Mouse (Mus musculus) midbrain, embryonic 11.5 days (tissue): ENCODE measurements around the gene Tert. TPM values are rescaled to one million over a fixed set of nuclear protein-coding genes. Genes with fewer than 3 reads are reported as not detected.

Experiments
- ATAC-seq: fragments of 200-750 bp; cut with Nextera tagmentation; 2 replicates; pipeline ENCODE4 v1.8.0; 2017; ENCODE audit warnings: moderate TSS enrichment, moderate library complexity; ENCODE audit not compliant: low FRiP score
- DNase-seq: peaks from one replicate; pipeline ENCODE4 v3.0.0; 2015; ENCODE audit warnings: low spot score; ENCODE audit errors: missing footprints
- H3K27ac ChIP-seq: fragments of 300-500 bp; sonication (generic); 2 replicates; pipeline ENCODE4 v1.5.1; 2014; ENCODE audit warnings: low read depth, low read length
- H3K27me3 ChIP-seq: fragments of 300-500 bp; sonication (generic); 2 replicates; pipeline ENCODE4 v1.6.1; 2014; ENCODE audit warnings: mild to moderate bottlenecking, low read length, moderate library complexity, mixed read lengths; ENCODE audit not compliant: control insufficient read depth, insufficient read depth
- H3K36me3 ChIP-seq: fragments of 300-500 bp; sonication (generic); 2 replicates; pipeline ENCODE4 v1.6.1; 2014; ENCODE audit warnings: mild to moderate bottlenecking, low read length, moderate library complexity, mixed read lengths; ENCODE audit not compliant: control insufficient read depth, insufficient read depth
- H3K4me1 ChIP-seq: fragments of 300-500 bp; sonication (generic); 2 replicates; pipeline ENCODE4 v1.6.1; 2014; ENCODE audit warnings: low read length; ENCODE audit not compliant: control insufficient read depth, insufficient read depth
- H3K4me2 ChIP-seq: fragments of 300-500 bp; sonication (generic); 2 replicates; pipeline ENCODE4 v1.6.1; 2014; ENCODE audit warnings: mild to moderate bottlenecking, moderate library complexity
- H3K4me3 ChIP-seq: fragments of 300-500 bp; sonication (generic); 2 replicates; pipeline ENCODE4 v1.5.1; 2014; ENCODE audit warnings: low read depth, low read length
- H3K9ac ChIP-seq: fragments of 300-500 bp; sonication (generic); 2 replicates; pipeline ENCODE4 v1.6.1; 2014; ENCODE audit warnings: low read length
- H3K9me3 ChIP-seq: fragments of 300-500 bp; sonication (generic); 2 replicates; pipeline ENCODE4 v1.6.1; 2016; ENCODE audit warnings: low read length; ENCODE audit not compliant: control insufficient read depth
- WGBS: fragments of 180-500 bp; shearing (Covaris S2); extraction: QIAGEN DNeasy Blood & Tissue Kit; methylation state at CpG from one replicate; pipeline ENCODE4 v1.1.7; 2014; 5-methylcytosine and 5-hydroxymethylcytosine counted together
- polyA plus RNA-seq: library from polyadenylated mRNA; unstranded; fragments of >200 nt; fragmentation: Nextera tagmentation; extraction: Ambion mirVana; gene quantifications from 2 replicates; pipeline ENCODE4 v1.2.1, GENCODE M21; 2014

Tert gene
- polyA plus RNA-seq, 1 experiment from 2014 or later, result 2.5 TPM

- DNase-seq, result no peak
- Histone ChIP-seq H3K27ac (no peak overlapping the region), H3K4me1 (no peaks in the 10 kb centered on the region), H3K4me2 (no peak overlapping the region), H3K4me3 (no peak overlapping the region), H3K9ac (no peak overlapping the region), H3K36me3 (no peaks in the 10 kb centered on the region), H3K9me3 (no peaks in the 10 kb centered on the region), H3K27me3 (no peaks in the 10 kb centered on the region)
- ATAC-seq, result no peak
- 85% methylated on average over 3 of the region's 3 CpGs for WGBS
These were observed 26.6 kb downstream of the Tert start for GRCm38 (mm10) chr13:73653266-73653665.

DNA sequence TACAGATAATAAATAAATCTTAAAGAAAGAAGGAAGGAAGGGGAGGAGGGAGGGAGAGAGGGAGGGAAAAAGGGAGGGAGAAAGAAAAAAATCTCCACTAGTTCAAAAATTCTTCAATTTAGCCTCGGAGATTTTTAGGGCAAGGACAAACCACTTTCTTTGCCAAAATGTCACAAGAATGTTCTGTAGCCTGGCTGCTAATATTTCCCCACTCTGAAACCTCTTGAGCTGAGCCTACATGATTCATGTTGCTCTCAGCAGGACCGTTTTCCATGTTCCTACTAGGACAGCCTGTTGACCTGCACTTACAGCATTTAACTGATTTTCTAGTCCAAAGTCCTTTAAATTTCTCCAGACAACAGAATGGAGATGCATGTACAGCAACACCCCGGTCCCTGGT lies 28.3 kb downstream of the Tert start:
- no peak overlapping the region for H3K4me2 ChIP-seq
- H3K36me3 ChIP-seq, result no peaks in the 10 kb centered on the region
- ATAC-seq (no peak), DNase-seq (no peak)
- no peaks in the 10 kb centered on the region for H3K27me3 ChIP-seq
- H3K27ac ChIP-seq, result no peak overlapping the region
- H3K4me1 ChIP-seq, result no peaks in the 10 kb centered on the region
- H3K4me3 ChIP-seq, result no peak overlapping the region
- WGBS, result 81% methylated on average over 3 of the region's 3 CpGs
- no peak overlapping the region for H3K9ac ChIP-seq
- no peaks in the 10 kb centered on the region for H3K9me3 ChIP-seq

DNA sequence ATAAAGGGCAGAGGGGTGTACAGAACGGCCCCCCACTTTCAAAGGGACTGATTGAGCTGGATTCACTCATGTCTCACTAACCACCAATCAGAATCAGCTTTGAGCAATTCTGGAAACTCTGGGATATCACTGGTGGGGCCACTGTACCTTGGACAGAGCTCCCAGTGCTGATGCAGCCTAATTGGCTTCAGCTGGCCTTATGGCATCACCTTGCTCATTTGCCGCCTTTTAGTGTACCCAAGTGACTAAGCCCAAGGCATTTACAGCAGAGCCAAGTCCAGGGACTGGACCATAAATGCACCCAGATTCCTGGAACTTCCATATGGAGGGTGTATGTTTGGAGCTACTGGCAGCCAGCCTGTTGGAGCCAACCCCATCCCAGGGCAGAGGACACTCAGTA lies 32.2 kb downstream of the Tert start:
- ATAC-seq, result no peak
- WGBS, result 69% methylated on average over 2 of the region's 2 CpGs

DNA sequence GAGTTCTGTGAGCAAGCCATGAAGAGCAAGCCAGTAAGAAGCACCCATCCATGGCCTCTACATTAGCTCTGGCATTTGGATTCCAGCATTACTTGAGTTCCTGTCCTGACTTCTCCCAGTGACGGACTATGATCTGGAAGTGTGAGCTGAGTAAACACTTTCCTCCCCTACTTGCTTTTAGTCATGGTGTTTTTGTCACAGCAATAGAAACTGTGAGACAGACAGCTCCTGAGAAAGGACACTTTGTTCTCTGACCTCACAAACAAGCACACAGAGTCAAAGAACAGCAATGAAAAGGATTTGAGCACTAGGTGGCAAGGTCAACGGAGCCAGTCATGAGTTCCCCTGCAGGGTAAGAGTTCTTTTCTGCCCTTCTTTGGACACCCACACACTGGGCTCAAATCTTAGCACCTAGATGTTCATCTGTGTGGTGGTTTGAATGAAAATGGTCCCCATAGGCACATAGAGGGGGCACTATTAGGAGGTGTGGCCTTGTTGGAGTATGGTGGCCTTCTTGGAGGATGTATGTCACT lies 33.5 kb downstream of the Tert start:
- H3K4me2 ChIP-seq, result no peak overlapping the region
- 72% methylated on average over 2 of the region's 2 CpGs for WGBS
- H3K9me3 ChIP-seq, result no peaks in the 10 kb centered on the region
- no peaks in the 10 kb centered on the region for H3K27me3 ChIP-seq
- no peak overlapping the region for H3K4me3 ChIP-seq
- H3K27ac ChIP-seq, result no peak overlapping the region
- H3K4me1 ChIP-seq, result no peaks in the 10 kb centered on the region
- DNase-seq, result no peak
- H3K36me3 ChIP-seq, result no peaks in the 10 kb centered on the region
- no peak overlapping the region for H3K9ac ChIP-seq
- no peak for ATAC-seq

More for the DNA sequence above, 32.2 kb downstream of the Tert start:
- DNase-seq, result no peak
- no peak overlapping the region for H3K4me2 ChIP-seq
- no peaks in the 10 kb centered on the region for H3K4me1 ChIP-seq
- no peaks in the 10 kb centered on the region for H3K27me3 ChIP-seq
- H3K36me3 ChIP-seq, result no peaks in the 10 kb centered on the region
- no peak overlapping the region for H3K27ac ChIP-seq
- H3K4me3 ChIP-seq, result no peak overlapping the region
- no peaks in the 10 kb centered on the region for H3K9me3 ChIP-seq
- H3K9ac ChIP-seq, result no peak overlapping the region

GRCm38 (mm10) chr13:73675161-73675560 lies 48.5 kb downstream of the Tert start:
- no peaks in the 10 kb centered on the region for H3K4me1 ChIP-seq
- DNase-seq (no peak), ATAC-seq (no peak)
- no peaks in the 10 kb centered on the region for H3K27me3 ChIP-seq
- WGBS, result 88% methylated on average over 7 of the region's 7 CpGs
- no peaks in the 10 kb centered on the region for H3K9me3 ChIP-seq
- H3K27ac ChIP-seq, result no peak overlapping the region
- H3K4me3 ChIP-seq, result no peak overlapping the region
- no peak overlapping the region for H3K9ac ChIP-seq
- H3K36me3 ChIP-seq, result no peaks in the 10 kb centered on the region
- no peak overlapping the region for H3K4me2 ChIP-seq

DNA sequence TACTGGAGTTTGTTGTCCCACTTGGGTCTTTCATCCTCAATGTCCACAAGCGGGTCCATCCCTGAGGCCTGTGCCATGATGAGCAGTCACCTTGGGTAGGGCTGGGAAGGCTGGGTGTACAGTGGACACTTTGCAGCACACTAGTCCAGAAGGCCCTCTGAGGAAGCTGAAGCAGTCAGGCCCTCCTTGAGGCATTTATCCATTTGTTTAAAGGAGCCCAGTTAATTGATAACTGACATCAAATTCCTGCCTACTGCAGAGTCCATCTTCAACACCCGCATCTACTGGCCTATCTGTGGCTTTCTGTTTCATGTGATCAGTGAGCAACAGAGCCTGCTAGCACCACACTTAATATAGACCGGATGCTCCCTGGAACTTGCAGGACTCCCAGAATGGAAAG lies 51.1 kb downstream of the Tert start, which contains the start of gene Slc6a18:
Gene Slc6a18, minus strand, starts transcription at position 171 of the 400 bp plus-strand sequence.
- no peaks in the 10 kb centered on the region for H3K27me3 ChIP-seq
- 85% methylated on average over 3 of the region's 3 CpGs for WGBS
- no peaks in the 10 kb centered on the region for H3K36me3 ChIP-seq
- H3K4me2 ChIP-seq, result no peak within 1 kb of the TSS
- no peak within 1 kb of the TSS for H3K9ac ChIP-seq
- no peak for ATAC-seq
- no peaks in the 10 kb centered on the region for H3K9me3 ChIP-seq
- no peak for DNase-seq
- no peak within 1 kb of the TSS for H3K4me3 ChIP-seq
- H3K27ac ChIP-seq, result no peak within 1 kb of the TSS
- H3K4me1 ChIP-seq, result no peaks in the 10 kb centered on the region

DNA sequence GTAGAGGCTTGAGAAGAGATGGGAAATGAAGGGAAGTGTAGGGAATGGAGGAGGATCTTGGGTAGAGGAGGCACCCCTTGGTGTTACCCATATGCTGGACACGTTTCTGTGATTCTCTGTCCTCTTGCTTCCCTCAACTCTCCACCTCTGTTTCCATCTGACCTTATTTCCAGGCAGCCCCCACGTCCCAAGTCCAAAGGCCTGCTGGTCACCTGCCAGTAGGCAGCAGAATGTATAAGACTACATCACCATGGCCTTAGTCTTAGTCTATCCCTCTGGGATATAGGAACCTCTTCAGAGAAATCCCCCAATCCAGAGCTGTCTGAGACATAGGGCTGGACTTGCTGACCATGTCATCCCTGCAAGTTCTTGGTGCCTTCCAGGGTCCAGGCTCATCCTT lies 52.6 kb downstream of the Tert start:
- Histone ChIP-seq H3K4me3 (no peak overlapping the region), H3K36me3 (no peaks in the 10 kb centered on the region), H3K27ac (no peak overlapping the region), H3K27me3 (no peaks in the 10 kb centered on the region), H3K9ac (no peak overlapping the region), H3K4me2 (no peak overlapping the region), H3K9me3 (no peaks in the 10 kb centered on the region), H3K4me1 (no peaks in the 10 kb centered on the region)
- ATAC-seq (no peak), DNase-seq (no peak)
- WGBS, result 70% methylated on average over 2 of the region's 2 CpGs

- WGBS, result 47% methylated on average over 1 of the region's 1 CpGs
- no peaks in the 10 kb centered on the region for H3K4me1 ChIP-seq
- no peak for ATAC-seq
- no peak overlapping the region for H3K4me3 ChIP-seq
- no peak for DNase-seq
- H3K9me3 ChIP-seq, result no peaks in the 10 kb centered on the region
- H3K4me2 ChIP-seq, result no peak overlapping the region
- H3K27me3 ChIP-seq, result no peaks in the 10 kb centered on the region
- H3K9ac ChIP-seq, result no peak overlapping the region
- H3K27ac ChIP-seq, result no peak overlapping the region
- no peaks in the 10 kb centered on the region for H3K36me3 ChIP-seq
These were observed 53.7 kb downstream of the Tert start for GRCm38 (mm10) chr13:73680394-73680793.

DNA sequence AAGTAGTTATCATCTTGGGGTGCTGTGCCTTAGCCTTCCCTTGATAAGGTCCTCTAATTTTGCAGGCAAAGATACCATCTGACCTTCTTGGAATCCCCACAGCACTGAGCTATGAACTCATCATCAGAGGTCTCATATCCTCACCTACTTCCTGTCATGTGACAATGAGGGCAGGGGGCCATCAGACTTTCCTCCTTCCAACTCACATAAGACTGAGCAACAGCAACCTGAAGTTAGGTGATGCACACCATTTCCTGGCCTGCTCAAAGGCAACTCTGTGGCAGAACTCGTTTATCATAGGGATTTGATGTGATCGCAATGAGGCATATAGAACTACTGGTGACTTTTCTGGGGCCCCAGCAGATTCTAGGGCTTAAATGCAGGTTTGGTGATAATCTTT lies 55.5 kb downstream of the Tert start:
- WGBS, result 83% methylated on average over 2 of the region's 2 CpGs
- H3K4me1 ChIP-seq, result no peaks in the 10 kb centered on the region
- H3K9me3 ChIP-seq, result no peaks in the 10 kb centered on the region
- no peak overlapping the region for H3K27ac ChIP-seq
- no peaks in the 10 kb centered on the region for H3K27me3 ChIP-seq
- DNase-seq, result no peak
- no peaks in the 10 kb centered on the region for H3K36me3 ChIP-seq
- H3K4me2 ChIP-seq, result no peak overlapping the region
- no peak overlapping the region for H3K9ac ChIP-seq
- no peak overlapping the region for H3K4me3 ChIP-seq
- no peak for ATAC-seq

DNA sequence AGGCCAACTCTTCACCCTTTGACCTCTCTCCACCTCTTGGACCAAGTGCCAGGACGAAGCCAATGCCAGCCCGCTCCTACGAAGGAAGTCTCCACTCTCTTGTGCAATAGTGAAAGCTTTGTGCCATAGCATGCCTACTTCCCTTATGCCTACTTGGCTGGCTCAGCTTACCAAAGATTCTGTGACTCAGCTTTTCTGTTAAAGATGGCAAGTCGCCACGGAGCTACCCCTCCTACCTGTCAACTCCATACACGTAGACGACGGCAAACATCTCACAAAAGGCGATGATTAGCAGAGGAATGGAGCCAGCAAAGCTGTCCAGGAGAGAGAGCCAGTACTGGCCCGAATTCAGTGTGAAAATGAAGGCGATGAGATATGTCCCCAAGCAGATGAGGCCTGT lies 57.0 kb downstream of the Tert start:
- Histone ChIP-seq H3K36me3 (no peaks in the 10 kb centered on the region), H3K9ac (no peak overlapping the region), H3K27me3 (no peaks in the 10 kb centered on the region), H3K27ac (no peak overlapping the region), H3K4me1 (no peaks in the 10 kb centered on the region), H3K4me2 (no peak overlapping the region), H3K9me3 (no peaks in the 10 kb centered on the region), H3K4me3 (no peak overlapping the region)
- WGBS, result 86% methylated on average over 11 of the region's 11 CpGs
- ATAC-seq (no peak), DNase-seq (no peak)
